Mouse (Mus musculus): ENCODE data around the gene Saysd1. TPM values are rescaled to one million over a fixed set of nuclear protein-coding genes. Genes with fewer than 3 reads are reported as not detected.
"Not testable (repeated sequence)": the region's sequence is repeated elsewhere in the genome, so short reads cannot be mapped to it uniquely, and the experiment has no call there.

Saysd1 gene
- total RNA-seq, 2 experiments from 2014 or later: not detected

- ATAC-seq (replicated peaks; ENCODE audit: low FRiP score, poor library complexity, severe bottlenecking): no peak
Observed at GRCm38 (mm10) chr14:20048481-20048835, 89.9 kb downstream of the Saysd1 start.

- no peak for ATAC-seq (replicated peaks; ENCODE audit: low FRiP score, poor library complexity, severe bottlenecking)
Observed at GRCm38 (mm10) chr14:20047814-20048480, 90.4 kb downstream of the Saysd1 start.

GRCm38 (mm10) chr14:20047291-20047690, 91.0 kb downstream of the Saysd1 start:
- no peak for ATAC-seq (replicated peaks; ENCODE audit: low FRiP score, poor library complexity, severe bottlenecking)

DNA sequence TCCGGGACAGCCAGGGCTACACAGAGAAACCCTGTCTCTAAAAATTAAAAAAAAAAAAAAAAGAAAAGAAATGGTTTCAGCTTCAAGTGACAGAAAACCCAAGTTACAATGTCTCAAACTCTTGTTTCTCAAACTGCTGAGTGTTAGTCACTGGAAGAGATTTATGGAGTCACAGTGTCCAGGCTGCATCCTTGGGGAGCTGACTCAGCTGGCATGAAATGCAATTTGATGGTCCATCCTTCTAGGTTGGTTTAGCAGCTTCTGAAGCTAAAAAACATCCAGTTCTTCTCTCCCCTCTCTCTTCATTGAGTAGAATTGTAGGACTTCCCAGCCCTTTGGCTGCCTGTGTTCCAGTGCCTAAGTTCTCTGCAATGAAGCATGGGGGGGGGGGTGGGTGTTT, 94.3 kb downstream of the Saysd1 start:
- no peak for ATAC-seq (replicated peaks; ENCODE audit: low FRiP score, poor library complexity, severe bottlenecking)

GRCm38 (mm10) chr14:20041836-20042235, 96.5 kb downstream of the Saysd1 start:
- no peak for ATAC-seq (replicated peaks; ENCODE audit: low FRiP score, poor library complexity, severe bottlenecking)

- ATAC-seq (replicated peaks; ENCODE audit: low FRiP score, poor library complexity, severe bottlenecking): no peak
Observed at GRCm38 (mm10) chr14:20040976-20041375, 97.4 kb downstream of the Saysd1 start.

DNA sequence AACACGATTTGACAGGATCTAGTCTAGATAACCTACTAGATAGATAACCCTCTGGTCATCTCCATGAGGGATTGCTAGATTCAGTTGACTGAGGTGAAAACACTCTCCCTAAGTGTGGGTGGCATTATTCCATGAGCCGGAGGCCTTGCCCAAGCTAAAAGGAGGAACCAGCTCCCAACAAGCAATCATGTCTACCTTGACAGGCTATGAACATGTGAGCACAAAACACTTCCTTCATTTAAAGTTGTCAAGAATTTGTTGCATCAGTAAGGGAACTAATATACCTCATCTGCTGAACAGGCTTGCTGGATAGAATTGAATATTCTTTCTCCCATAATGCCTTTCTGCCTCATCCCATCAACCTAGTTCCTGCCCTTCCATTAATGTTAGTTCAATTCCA, 98.5 kb downstream of the Saysd1 start:
- no peak for ATAC-seq (replicated peaks; ENCODE audit: low FRiP score, poor library complexity, severe bottlenecking)

GRCm38 (mm10) chr14:20032738-20033116, 105.6 kb downstream of the Saysd1 start:
- no peak for ATAC-seq (replicated peaks; ENCODE audit: low FRiP score, poor library complexity, severe bottlenecking)

DNA sequence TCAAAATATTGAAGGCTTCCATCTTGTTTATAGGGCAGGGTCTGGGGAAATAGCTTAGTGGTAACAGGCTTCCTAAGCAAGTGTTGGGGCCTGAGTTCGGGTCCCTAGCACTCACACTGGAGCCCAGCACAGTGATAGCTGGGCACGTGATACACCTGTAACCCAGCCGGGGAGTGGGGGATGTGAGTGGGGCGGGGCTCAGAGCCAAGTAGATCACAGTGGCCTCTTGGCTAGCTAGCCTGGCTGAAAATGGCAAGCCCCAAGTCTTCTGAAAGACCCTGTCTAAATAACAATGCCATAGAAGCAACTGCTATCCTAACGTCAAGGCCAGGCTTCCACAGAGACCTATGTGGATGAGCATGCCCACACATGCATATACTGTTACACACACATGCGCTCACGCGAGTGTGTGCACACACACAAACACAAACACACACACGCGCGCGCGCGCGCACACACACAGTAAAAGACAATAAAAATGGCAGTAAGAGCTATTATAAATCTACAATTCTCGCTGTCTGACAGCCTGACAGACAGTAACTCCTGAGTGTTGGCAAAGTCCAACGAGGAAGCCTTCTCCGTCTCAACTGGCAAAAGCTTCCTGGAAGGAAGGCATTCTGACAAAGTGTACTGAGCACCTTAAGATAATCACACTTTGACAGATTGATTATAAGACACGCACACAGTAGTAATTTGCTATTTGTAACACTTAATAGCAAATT, 106.2 kb downstream of the Saysd1 start:
- ATAC-seq (replicated peaks; ENCODE audit: low FRiP score, poor library complexity, severe bottlenecking): no peak

- no peak for ATAC-seq (replicated peaks; ENCODE audit: low FRiP score, poor library complexity, severe bottlenecking)
Observed at GRCm38 (mm10) chr14:20029606-20030005, 108.7 kb downstream of the Saysd1 start.

- not testable (repeated sequence) for ATAC-seq (replicated peaks; ENCODE audit: low FRiP score, poor library complexity, severe bottlenecking)
Observed at GRCm38 (mm10) chr14:20027475-20027874, 110.9 kb downstream of the Saysd1 start.

Other genes starting within 250 kb of the Saysd1 start
- 8.6 and 44.8 TPM in 2 replicates for gene Gng2, start 160.9 kb downstream of the Saysd1 start, total RNA-seq (2015; ENCODE audit: low replicate concordance)
- 6.6 and 11.4 TPM in 2 replicates for gene Gng2, start 160.9 kb downstream of the Saysd1 start, total RNA-seq (2017; ENCODE audit: low replicate concordance)
- not detected in 2 replicates for gene Kcnk5, start 43.3 kb upstream of the Saysd1 start, total RNA-seq (2015; ENCODE audit: low replicate concordance)
- 0.26 and 2.0 TPM in 2 replicates for gene Kcnk5, start 43.3 kb upstream of the Saysd1 start, total RNA-seq (2017; ENCODE audit: low replicate concordance)
- gene Kcnk16, start 130.7 kb upstream of the Saysd1 start, total RNA-seq (2015; ENCODE audit: low replicate concordance): not detected in 2 replicates
- gene Kcnk16, start 130.7 kb upstream of the Saysd1 start, total RNA-seq (2017; ENCODE audit: low replicate concordance): not detected in 2 replicates
- 4.4 TPM in 1 of 2 replicates, not detected in the other for gene Nudt13, start 156.2 kb upstream of the Saysd1 start, total RNA-seq (2015; ENCODE audit: low replicate concordance)
- gene Nudt13, start 156.2 kb upstream of the Saysd1 start, total RNA-seq (2017; ENCODE audit: low replicate concordance): 3.6 and 5.3 TPM in 2 replicates
- 10.2 and 10.9 TPM in 2 replicates for gene Ecd, start 209.6 kb upstream of the Saysd1 start, total RNA-seq (2015; ENCODE audit: low replicate concordance)
- 9.1 and 10.2 TPM in 2 replicates for gene Ecd, start 209.6 kb upstream of the Saysd1 start, total RNA-seq (2017; ENCODE audit: low replicate concordance)
- 12.5 and 23.2 TPM in 2 replicates for gene Fam149b, start 209.6 kb upstream of the Saysd1 start, total RNA-seq (2015; ENCODE audit: low replicate concordance)
- 5.5 and 10.5 TPM in 2 replicates for gene Fam149b, start 209.6 kb upstream of the Saysd1 start, total RNA-seq (2017; ENCODE audit: low replicate concordance)

Data from erythroblast, adult 5-6 weeks (primary cell).